Mouse (Mus musculus): Measurements from ENCODE around the gene Itgam.

- TF ChIP-seq CTCF (IDR thresholded peaks at IDR 0.05; ENCODE audit: extremely low read depth, insufficient read length, insufficient replicate concordance, low read depth, low read length) (no peak), POLR2A (IDR thresholded peaks at IDR 0.05; ENCODE audit: low read depth, low read length) (no peak)
Observed at GRCm38 (mm10) chr7:128154924-128155323, 92.5 kb downstream of the Itgam start.

Data from small intestine, adult 2 months (tissue).